Mouse (Mus musculus) megakaryocyte progenitor cell, adult 5-6 weeks (primary cell): ENCODE measurements around the gene Padi2. TPM values are rescaled to one million over a fixed set of nuclear protein-coding genes. Genes with fewer than 3 reads are reported as not detected.

Experiments used
- ATAC-seq: replicated peaks from 2 replicates; pipeline ENCODE4 v1.8.0; 2016; ENCODE audit warnings: mild to moderate bottlenecking, moderate TSS enrichment, inconsistent platforms; ENCODE audit not compliant: poor library complexity
- total RNA-seq, 2 experiments: library from RNA; stranded (forward) in 1 of 2; stranded (reverse) in 1 of 2; fragments of 157-497, 149-512 nt in 1 of 2; fragments of 200-1000 nt in 1 of 2; gene quantifications; 2 replicates each; pipeline versions ENCODE4 v1.2.3 to v1.2.4; 2015 to 2017

The Padi2 gene
- total RNA-seq, 2 experiments from 2014 or later, result 5.0 to 5.5 TPM

DNA sequence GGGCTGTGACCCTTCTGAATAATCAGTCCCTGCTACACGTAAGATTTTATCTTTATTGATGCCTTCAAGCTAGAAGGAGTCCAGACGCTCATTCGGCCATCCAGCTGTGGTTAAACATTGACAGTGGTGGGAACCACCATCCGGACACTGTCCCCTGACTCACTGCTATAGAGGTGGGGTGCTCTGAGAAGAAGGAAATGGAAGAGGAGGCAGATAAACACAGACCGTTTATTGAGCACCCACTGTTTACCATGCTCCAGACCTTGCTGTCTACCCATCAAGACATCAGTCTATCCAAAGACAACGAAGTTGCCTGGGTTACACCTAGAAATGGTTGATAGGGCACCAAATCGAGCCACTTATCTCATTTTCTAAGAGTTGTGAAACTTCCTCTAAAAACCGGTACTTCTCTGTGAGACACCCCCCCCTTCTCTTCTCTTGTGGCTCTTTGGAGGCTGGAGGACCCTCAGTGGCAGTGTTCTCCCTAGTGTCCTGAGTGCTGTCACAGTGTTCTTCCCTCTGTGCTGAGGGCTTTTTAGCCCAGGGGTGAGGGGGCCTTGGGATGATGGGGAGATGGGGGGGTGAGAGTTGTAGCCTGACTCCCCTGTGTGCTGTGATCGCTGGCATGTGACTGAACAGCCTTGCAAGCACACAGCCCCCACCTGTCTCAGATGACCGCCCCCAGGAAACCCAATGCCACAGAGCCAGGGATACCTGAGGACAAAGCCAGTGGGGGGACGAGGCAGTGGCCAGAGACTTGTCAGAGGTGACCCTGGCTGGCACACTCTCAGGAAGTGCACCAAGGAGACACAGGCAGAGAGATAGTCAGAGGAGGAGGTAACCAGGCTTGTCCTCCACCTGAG is 14.1 kb downstream of the Padi2 start:
- peak; percentile 73 for ATAC-seq

DNA sequence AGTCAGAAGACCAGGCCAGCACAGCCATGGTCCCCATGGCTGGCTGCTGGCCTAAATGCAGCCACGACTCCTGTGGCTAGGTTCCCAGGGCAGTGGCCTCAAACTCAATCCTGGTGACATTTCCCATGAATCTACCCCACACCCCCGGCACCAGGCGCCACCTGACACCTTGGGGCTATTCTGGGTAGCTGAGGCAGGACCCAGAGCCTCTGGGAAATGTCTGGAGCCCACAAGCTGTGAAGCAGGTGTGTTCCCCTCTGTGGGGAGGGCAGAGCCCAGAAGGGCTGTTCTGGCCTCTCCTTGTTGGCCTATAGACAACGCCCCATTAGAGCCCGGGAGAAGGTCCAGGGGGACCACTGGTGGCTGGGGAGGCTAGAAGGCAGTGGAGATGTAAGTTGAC is 16.4 kb downstream of the Padi2 start:
- no peak for ATAC-seq

DNA sequence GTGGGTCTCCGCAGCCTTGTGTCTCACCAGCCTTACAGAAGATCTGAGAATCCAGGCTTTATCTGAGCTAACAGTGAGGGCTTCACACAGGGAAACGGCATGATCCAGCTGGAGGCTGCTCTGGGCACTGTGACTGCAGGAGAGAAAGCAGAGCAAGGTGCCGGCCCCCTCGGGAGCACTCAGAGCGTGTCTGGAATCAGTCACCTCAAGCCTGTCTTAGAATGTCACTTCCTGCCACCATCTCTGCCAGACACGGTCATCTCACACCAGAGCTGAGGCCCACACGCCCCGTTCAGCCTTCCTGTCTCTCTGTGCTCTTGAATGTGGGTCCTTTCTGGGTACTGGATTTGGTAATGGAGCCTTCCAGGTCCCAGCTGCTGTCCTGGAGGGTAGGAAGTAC is 19.5 kb downstream of the Padi2 start:
- ATAC-seq, result no peak

DNA sequence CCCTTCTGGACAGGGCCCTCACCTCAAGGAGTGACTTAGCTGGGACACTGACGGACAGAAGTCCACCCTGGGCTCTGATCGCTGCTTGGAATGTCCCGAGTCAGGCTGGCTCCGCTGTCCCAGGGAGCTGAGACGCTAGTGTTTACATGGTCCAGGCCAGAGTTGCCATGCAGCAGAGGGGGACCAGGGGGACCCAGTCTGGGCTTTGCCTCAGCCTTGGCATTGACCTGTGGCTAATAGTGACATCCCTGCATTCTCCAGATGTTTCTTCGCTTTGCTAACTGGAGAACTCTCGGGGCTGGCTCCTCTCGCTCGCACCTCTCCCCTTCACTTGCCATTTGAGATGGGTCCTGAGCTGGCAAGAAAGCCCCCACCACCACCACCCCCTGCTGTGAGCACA is 22.2 kb downstream of the Padi2 start:
- ATAC-seq, result no peak

DNA sequence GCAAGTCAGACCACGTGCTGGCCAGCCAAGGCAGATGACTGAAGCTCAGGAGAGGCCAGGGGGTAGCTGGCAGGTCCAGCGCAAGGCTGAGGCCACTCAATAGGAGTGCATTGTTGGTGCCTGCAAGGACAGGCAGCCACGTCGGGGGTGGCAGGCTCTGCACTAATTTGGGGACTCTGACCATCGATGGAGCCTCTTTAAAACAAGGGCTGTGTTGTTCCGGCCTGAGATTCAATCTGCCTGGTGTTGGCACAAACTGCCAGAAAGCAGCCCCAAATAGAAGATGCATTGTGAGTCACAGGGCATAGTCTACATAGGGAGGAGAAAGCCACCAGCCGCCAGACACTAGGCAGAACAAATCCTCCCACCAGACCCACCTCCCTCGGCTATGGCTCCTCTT is 23.6 kb downstream of the Padi2 start:
- ATAC-seq, result no peak

DNA sequence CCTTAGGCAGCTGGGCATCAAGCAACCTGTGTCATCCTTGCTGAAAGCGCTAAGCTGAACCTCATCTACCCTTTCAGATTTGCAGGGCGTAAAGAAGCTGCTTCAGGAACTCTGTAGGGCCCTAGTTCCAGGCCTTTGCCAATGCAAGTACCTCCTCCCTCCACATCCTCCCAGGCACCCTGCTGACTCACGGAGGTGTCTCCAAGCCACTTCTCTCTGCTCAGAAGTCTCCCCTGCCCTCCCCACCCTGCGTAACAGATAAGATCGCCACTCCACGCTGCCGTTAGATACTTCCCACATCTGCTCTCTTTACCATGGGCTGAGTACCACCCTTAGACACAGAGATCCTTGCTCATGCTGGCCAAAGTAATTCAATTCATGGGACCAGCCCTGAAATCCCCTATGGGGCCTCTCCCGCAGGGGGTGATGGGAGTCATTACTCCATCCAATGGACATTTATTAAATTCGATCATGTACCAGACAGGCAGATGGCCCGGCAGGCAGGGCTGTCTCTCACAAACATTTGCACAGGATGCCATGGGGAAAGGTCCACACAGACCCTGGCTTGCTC is 24.8 kb downstream of the Padi2 start:
- peak; percentile 78 for ATAC-seq

DNA sequence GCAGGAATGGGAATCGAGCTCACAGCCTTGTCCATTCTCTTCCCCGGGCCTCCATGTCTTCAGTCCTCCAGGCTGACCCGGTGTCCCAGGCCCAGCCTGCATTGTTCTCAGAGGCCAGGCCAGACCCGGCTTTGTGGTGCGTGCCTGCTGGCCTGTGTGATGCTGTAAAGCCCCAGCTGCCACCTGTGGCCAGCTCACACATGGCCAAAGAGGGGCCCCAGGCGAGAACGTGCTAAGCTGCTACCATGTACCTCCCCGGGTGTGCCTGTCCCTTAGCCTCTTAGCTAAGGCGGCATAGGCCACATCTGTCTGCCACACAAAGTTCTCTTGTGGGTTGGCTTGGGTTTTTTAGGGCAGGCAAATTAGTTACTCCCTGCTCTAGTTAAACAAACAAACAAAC is 29.5 kb downstream of the Padi2 start:
- ATAC-seq, result no peak

DNA sequence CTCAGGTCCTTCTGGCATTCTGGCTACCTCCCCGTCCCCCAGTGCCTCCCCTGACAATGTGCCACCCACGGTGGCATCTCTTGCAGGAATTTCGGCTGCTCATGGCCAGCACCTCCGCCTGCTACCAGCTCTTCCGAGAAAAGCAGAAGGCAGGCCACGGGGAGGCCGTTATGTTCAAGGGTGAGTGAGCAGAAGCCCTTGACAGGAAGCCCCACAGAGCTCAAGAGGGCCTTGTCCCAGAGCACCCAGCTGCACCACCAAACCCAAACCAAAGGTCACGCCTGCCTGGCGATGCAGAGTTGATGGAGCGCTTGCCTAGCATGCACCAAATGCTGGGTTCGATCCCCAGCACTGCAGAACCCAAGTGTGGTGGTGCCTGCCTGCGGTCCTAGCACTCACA is 38.2 kb downstream of the Padi2 start:
- ATAC-seq, result 0 out of 2 replicates have a peak, but pooled peaks have one; percentile 11

DNA sequence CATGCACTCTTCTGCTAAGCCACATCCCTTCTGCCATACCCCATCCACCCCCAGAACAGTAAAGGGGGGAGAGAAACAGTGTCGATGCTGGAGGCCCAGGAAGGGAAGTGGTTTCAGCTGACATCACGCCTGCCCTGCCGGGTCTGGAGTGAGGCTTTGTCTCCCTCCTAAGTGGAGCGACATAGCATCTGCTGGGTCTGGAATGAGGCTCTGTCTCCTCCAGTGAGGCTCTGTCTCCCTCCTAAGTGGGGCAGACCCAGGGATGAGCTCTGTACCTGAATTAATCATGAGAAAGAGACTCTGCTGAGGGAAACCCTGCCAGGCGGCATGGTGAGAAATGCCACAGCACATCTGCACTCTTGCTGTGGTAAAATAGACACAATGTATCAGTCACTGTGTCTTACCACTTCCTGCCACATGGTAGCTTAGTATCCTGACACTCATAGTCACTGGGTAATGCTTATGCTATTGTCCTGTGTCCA is 38.9 kb downstream of the Padi2 start:
- peak; percentile 83 for ATAC-seq

DNA sequence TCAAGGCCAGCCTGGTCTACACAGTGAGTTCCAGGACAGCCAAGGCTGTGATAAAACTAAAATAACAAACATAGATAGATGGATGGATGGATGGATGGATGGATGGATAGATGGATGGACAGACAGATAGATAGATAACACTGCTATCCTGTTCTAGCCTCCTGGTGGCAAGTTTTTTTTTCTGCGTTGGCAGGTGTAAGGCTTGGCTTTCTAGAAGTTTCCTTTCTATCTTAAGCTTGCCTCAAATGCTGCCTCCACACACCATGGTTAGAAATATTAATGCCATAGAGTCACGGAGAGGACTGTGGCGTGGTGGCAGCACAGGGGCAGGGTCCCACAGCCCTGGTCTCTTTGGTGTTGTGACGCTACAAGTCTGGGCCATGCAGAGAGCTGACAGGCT is 39.4 kb downstream of the Padi2 start:
- no peak for ATAC-seq

DNA sequence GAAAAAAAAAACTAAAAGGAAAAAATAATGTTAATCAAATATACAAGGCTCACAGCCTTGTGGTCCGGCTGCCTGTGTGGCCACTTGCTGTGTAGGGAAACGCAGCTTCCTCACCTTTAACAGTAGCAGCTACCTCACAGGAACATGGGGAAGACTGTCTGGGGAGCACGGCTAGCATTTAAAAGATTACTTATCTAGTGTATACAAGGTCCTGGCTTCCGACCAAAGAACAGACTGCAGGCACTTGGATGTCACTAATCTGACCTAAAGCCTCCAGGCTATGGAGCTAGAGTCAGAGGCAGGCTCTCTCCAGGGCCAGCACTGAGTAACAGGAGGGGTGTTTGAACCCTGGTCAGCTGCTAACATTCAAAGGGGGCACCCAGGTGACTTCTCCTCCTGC is 39.9 kb downstream of the Padi2 start:
- ATAC-seq, result peak; percentile 43

DNA sequence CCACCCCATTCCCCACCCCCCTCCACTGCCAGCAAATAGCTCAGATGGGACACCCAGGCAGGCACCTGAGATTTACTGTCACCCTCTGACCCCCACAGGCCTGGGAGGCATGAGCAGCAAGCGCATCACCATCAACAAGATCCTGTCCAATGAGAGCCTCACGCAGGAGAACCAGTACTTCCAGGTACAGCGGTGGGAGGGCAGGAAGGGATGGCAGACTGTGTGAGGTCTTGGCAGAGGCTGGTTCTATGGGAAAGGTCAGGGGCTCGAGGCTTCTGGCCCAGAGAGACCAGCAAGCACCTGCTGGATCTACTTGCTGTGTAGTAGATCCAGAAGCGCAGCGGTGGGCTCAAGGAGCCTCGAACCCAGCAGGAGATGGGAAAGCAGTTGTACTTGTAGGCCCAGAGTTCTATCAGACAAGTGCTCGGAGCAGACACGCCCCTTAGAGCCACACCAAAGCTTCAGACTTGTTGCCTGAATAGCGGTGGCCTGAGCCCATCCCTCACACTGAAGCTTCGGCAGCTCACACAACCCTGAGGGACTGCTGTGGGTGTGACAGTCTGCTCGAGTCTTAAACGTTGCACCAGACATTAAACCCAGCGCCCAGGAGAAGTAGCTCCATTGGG is 40.5 kb downstream of the Padi2 start:
- ATAC-seq, result no peak

DNA sequence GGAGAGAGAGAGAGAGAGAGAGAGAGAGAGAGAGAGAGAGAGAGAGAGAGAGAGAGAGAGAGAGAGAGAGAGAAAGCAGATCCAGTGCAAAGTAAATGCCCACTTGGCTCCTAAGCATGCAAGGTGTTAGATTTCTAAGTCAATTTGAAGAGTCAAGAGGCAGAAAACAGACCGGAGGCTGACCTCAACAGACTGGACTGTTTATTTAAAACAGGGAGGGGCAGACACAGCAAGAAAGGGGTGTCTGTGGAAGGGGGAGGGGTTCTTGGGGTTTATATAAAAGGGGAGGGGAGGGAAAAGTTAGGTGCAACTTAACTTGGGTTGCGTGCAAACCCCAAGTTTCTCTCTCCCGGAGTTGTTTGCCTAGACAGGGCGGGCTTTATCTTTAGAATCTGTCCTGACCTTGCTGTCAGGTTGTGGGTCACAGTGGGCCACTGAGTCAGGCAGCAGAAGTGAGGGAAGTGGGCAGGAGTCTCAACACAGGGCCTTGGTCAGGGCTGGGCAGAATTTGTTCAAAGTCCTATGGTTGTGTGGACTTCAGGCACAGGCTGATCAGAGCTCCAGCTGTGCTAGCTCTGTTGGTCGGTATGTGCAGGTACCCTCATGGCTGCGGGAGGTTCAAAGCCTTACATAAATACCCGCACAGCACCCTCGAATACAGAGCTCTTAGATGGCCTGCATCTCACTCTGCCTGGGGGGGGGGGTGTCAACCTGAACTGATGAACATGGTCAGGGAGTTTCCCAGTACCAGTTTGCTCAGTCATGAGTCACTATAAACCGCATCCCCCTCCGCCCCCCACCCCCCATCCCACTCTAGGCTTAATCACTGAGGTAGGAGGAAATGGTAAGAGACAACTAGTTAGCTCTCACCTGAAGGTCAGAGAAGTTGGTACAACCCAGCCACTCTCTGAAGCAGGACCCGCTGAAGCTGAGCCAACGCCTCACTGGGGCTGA is 41.6 kb downstream of the Padi2 start:
- ATAC-seq, result no peak

DNA sequence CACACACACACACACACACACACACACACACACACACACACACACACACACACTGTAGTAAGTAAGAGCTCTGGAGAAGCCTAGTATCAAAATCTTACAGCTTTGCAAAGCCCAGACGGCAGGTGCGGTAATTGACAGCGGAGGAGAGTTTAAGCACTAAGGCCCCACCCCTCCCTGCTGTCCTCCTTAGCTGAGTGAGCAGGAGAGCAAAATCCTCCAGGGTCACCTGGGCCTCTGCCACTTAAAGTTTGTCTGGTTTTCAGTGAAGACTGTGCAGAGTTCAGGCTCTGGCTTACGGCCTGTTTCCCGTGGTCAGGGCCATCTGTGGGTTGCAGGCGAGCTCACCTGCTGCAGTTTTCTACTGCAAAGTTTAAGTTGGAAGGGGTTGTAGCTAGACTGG is 42.3 kb downstream of the Padi2 start:
- no peak for ATAC-seq

DNA sequence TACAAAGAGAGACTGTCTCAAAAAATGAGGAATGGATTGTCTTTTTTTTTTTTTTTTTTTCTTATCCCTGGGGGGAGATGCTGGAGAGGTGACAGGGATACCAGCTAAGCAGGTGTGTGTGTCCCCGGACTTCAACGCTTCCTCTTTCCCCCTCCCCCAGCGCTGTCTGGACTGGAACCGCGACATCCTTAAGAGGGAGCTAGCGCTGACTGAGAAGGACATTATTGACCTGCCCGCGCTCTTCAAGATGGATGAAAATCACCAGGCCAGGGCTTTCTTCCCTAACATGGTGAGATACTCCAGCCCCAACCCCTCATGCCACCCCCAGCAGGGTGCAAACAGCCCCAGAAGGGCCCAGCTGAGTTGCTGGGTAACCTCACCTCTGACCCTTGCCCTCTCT is 42.9 kb downstream of the Padi2 start:
- ATAC-seq, result no peak

DNA sequence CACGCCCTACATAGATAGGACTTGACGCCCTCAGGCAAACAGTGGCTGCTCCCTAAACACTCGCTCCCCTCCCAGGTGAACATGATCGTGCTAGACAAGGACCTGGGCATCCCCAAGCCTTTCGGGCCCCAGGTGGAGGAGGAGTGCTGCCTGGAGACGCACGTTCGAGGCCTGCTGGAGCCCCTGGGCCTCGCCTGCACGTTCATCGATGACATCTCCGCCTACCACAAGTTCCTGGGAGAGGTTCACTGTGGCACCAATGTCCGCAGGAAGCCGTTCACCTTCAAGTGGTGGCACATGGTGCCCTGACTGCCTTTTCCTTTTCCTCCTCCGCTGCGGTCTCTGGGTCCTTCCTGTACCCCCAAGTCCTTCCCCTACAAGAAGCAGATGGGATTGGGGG is 43.5 kb downstream of the Padi2 start:
- no peak for ATAC-seq

DNA sequence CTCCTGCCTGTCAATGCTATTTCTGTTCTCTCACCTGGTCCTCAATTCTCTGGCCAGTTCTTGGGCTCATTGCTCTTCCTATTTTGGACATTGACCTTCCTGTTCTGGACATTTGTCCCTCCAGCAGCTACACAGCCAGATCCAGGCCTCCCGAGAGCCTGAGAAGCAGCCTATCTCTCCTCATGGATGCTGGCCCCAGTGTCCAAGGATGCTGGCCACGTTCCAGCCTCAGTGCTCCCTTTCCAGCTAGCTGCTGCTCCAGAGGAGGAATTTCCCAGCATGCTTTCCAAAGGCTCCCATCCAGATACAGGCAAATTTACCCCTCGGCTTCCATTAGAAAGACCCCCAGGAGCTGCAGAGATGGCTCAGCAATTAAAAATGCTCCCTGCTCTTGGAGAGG is 44.4 kb downstream of the Padi2 start:
- ATAC-seq, result no peak

DNA sequence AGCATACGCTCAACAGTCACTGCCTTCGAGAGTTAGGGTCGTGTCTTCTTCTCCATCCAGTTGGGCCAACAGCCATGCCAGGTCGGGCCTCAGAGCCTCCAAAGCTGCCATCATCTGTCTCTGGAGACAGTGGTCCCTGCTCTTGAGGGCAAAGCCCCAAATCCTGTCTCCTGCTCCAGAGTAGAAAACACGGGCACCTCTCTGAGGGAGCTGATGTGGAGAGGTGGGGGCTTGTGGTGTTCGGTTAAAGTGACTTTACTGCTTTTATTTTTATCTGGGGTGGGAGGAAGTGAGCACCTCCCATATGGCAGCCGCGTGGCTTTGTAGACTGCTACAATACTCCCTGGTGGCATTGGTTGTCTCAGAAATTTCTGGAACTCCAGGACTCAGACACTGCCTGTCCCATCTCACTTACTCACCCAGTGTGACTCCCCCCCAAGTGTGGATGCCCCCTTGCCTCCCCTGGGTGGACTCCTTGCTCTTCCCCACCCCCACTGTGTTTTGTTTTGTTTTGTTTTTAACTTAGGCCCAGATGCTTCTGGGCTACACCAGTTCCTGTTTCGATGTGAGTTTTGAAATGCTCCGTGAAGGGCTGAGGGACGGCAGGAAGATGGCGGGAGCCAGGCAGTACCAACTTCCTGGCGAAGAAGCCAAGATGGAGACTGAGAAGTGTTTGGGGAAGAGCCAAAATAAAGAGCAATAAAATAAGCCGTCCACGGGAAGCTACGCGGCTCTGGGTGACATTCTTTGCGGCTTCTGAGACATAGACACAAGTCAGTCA is 45.9 kb downstream of the Padi2 start:
- peak; percentile 64 for ATAC-seq

DNA sequence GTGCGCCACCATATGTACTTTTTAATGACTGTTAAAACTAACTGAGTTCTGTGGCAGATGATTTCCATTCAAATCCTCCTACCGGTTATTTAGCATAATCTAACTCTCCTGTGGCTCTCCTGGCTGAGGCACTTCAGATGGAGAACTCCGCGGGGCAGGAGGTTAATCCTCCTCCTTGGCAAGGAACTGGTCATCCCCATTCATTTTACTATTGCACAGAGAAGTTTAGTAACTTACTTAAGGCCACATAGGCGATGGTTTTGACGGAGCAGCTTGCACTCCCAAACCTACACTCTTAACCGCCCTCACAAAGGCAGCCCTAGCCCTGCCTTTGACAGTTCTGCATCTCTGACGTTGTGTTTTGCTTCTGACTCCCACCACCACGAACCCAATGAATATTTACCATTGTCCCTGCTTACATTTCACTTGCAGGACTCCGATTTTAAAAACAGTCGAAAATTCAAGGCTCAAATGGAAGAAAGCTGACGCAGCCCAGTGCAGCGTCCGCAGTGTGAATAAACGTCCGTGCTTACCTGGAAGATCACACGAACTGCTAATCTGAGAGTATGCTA is 51.1 kb downstream of the Padi2 start:
- ATAC-seq, result no peak

DNA sequence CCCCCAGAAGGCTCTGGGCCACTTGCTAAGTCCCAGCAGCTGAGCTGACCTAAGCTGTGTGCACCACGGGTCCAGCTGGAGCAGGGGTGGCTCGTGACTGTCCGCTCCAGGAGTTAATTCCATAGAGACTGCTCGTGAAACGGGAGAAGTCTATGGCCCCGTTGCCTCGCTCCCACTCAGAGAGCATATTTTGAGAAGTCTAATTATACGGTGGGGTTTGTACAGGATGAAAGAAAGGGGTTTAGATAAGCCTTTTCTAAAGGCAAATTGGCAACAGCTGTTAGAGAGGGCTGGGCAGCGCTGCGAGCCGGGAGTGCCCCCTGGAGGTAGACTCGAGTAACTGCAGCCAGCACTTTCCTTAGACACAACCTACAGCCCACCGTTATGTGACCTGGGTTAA is 51.6 kb downstream of the Padi2 start:
- ATAC-seq, result peak; percentile 62
